Mouse (Mus musculus): ENCODE data around the gene Txlna.

The Txlna gene

DNA sequence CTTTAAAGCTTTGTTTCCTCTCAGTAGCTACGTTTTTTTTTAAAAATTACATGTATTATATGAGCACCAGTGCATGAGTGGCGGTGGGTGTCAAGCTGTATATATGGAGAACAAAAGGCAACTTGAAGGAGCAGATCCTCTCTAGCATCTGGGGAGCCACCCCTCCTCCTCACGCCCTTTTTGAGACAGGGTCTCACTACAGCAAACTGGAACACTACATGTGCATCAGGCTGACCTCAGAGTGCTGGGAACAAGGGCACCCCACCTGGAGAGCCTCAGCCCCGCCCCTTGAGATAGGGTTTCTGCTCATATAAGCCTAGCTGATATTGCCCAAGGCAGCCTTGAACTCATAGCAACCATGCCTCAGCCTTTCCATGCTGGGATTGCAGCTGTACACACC, 15.4 kb downstream of the Txlna start:
- in situ Hi-C loops (cut with MboI, MseI): no loop called here

DNA sequence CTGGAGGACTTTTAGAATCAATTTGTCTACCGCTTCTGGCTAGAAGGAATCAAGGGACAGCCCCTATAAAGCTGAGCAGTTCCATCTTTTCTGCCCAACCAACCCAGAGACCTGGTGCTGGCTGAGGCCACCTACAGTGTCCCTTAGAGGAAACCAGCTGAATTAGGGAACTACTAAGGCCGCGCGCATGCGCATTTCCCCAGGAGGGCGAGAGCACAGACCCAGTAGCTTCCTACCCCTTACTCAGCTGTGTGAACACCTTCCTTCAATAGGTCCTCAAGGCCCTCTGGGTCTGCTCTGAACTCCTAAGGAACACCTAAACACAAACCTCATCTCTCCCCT, 15.9 kb downstream of the Txlna start:
- in situ Hi-C loops (cut with MboI, MseI): no loop called here

DNA sequence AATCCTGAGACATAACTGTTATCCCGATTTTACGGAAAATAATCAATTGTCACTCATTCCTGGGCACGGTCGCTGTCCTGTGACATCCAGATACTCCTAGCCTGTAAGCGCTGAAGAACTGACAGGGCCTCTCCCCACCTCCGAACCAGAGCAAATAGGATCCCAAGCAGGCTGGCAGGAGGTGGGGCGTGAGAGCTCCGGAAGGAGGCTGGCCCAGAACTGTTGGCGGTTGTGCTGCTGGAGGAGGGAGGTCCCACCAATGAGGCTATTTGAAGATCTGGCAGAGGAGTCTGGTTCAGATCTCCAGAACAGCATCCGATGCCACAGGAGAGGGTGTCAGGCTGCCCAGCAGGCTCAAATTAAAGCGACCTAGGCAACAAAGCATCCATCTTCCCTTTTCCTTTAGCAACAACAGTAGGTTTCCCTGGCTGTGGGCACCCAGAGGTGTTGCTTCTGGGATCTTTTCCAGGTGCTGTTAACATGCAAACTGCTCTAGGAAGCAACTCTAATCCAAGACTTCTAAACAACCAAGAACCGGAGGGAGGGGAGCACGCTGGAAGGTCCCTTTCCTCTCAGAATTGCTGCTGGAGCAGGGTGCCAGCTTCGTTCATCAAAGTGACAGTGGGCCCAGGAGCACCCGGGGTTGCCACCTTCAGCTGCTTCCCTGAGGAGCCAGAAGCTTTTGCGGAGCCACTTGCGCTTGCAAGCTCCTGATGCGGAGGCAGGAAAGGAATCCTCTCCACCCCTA, 16.4 kb downstream of the Txlna start:
- in situ Hi-C loops (cut with MboI, MseI): loop anchor here (5.0 kb wide), 1 partner anchor 67 kb away; no protein-coding TSS in a partner anchor

DNA sequence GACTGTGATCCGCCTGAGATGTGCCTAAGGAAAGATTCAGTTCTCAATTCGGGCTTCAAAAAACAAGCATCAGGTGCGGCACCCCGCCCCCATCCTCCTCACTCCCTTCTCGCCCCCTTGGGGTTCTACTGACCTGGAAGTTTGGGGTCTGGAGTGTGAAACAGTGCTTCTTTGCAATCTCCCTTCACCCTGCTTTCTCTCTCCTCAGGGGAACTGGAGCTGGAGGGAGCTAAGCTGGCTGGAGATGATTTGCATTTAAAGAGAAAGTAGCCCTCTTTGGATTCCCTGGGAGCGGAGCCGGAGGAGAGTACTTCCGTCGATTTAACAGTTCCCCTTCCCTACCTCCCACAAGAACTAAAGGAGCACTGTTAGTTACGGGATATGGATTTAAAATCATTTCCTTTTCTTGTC, 17.2 kb downstream of the Txlna start, which contains the start of gene Ccdc28b:
Gene Ccdc28b (minus strand): TSS at position 267 of the 411 bp plus-strand sequence.
- in situ Hi-C loops (cut with MboI, MseI): loop anchor here (5.0 kb wide), 1 partner anchor 66 kb away; no protein-coding TSS in a partner anchor

DNA sequence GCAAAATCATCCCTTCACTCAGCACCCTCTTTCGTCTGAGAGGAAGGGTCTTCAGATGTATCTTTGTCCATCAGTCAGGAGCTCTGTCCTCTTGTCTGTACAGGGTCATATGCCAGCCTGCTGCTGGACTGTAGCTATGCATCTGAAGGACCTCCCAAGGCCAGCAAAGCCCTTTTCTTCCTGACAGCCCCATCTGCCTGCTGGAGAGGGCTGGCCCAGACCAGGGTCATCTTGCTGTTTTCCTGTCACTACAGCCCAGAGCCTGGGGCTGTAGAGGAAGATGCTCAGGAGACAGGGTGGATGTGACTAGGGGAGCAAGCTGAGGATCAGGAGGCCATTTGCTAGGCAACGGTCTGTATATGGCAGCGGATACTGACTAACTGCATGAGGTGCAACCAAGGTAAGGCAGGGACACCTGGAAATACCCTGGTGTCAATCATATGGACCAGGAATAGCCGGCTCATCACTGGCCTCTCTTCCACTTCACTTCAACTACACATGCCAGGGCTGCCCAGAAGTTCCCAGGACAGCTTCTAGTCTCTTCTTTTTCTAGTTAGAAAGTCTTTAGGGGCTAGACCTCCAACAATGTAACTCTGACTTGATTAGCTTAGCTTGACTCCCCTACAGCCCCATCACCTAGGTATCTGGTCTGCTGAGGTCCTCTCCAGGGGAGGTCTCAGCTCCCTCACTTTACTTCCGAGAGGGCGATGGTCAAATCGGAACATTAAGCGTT, 17.9 kb downstream of the Txlna start:
- in situ Hi-C loops (cut with MboI, MseI): loop anchor here (5.0 kb wide), 1 partner anchor 66 kb away; no protein-coding TSS in a partner anchor

DNA sequence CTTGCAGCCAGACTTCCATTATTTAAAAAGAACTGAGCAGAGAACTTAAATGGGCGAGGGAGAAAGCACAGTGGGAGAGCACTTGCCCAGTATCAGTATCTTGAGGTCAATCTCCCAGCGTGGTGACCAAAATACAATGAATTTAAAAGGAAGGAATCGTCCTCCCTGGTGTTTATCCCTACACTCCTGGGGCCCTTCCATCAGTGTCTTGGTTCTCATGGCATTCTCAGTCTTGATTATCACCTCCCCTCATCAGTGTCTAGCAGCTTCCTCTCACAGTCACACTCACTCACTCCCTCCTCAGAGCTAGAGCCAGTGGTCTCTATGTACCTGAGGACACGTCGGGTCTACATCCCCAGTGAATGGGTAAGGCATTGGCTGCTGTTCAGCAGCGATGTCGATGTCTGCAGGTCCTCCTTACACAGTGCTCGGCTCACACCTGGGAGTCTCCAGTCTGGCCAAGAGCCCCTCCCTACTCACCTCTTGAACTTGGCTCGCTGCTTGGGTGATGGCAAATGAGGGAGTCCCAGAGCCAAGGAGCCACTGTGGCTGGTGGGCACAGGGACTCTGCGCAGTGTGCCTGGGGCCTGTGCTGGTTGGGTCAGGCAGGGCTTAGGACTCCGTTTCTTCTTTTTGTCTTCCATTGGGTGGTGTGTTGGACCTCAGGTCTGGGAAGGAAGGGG, 18.6 kb downstream of the Txlna start:
- in situ Hi-C loops (cut with MboI, MseI): loop anchor here (5.0 kb wide), 1 partner anchor 65 kb away; no protein-coding TSS in a partner anchor

DNA sequence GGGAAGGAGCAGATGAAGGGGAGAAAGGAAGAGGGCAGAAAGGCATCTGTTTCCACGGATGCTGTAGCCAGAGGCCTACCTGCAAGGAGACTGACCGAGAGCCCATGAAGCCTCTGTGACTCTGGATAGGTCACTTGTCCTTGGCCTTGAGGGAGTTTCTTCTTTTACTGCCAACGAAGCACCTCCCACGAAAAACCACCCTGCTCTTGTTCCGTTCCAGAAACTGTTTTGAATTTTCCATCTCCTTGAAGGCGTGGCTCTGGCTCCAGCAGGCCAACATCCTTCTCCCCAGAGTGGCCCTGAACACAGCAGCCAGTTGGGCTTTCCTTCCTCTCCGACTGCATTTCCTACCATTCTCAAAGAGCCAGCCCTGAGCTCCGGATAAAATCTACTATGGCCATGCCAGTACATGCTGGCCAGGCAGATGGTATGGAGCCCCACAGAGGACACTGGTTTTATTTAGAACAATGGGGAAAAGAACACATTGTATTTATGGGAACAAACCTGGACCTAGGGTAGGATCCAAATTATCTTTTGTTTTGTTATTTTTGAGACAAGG, 19.5 kb downstream of the Txlna start:
- in situ Hi-C loops (cut with MboI, MseI): loop anchor here (5.0 kb wide), 1 partner anchor 64 kb away; no protein-coding TSS in a partner anchor

DNA sequence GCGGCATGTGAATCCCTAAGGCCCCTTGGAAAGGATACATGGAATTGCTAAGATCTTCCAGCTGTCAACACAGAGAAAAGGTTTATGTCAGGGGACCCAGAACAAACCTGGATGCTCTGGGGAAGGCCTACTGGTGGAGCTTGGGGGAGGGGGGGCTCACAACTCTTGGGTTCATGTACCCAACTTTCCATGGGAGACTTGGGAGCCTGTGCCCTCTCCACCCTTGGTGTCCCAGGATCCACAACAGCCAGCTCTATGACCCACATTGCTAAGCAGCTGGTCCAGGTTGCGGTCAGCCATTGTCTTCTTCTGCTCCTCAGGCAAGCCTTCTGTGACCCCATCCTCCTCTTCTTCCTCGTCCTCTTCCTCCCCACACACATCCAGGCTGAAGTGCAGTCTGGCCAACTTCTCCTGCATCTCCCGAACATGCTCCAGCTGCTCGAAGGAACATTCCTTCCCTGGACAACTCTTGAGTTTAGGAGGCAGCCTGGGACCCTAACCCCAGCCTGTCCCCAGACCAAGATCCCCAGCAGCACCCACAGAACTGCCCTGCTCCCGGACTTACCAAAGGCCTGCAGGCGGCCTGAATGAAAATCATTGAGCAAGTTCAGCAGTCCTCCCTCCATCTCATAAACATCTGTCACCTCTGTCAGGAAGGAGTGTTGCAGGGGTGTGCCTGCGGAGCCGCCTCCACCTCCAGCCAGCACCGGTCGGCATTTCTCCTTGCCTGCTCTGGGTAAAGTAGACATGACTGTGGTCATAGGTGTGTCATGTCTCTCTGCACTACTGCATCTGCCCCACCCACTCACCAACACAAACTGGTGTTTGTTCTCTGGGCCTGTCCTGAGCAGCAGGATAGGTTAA, 20.2 kb downstream of the Txlna start:
- in situ Hi-C loops (cut with MboI, MseI): loop anchor here (5.0 kb wide), 1 partner anchor 63 kb away; no protein-coding TSS in a partner anchor

DNA sequence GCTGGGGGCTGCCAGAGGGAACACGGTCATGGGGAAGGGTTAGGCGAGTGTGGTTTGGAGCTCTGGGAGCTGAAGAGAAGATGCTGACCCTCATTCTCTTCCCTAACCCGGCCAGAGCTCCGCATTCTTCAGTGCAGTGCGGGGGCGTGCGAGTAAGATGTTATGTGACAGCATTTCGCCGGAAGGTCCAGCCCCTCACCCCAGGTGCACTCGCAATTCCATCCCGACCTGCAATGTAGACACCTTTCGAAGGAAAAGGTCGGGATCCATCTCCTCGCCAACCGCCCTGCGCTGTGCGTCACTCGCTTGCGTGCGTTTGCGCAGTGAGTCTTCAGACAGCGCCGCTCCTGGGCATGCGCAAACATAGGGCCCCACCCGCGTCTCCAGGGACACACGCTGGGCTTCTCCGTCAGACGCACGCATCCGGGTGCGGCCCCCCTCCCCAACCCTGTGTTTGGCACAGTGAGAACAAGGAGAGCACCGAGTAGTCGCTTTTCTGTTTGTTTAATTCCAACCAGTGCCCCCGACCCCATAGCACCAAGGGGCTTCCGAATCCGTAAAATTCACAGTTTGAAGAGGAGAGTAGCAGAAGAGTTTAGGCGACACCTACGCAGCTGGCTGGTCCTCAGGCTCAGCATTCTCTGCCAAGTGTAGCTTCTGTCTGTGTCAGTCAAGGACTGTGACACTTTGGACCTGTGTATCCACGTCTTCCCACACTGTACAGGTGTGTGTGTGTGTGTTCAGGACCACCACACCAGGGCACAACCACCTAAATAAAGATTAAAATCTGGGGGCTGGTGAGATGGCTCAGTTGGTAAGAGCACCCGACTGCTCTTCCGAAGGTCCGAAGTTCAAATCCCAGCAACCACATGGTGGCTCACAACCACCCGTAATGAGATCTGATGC, 21.8 kb downstream of the Txlna start, which contains the start of gene Iqcc:
Gene Iqcc (minus strand): TSS at position 314 of the 906 bp plus-strand sequence.
- in situ Hi-C loops (cut with MboI, MseI): no loop called here

DNA sequence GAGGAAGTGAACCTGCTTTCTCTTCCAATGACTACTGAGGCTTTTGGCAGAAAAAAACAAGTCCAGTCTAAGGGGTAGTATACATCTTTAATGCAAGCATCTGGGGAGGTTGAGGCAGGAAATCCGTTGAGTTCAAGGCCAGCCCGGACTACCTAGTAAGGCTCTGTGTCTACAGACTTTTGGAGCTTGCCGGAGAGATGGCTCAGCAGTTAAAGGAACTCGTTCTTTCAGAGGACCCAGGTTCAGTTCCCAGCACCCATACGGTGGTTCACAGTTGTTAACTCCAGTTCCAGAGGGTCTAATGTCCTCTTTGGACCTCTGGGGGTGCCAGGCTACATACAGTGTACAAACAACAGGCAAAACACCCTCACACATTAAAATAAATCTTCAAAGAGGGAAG, 22.8 kb downstream of the Txlna start:
- in situ Hi-C loops (cut with MboI, MseI): no loop called here

DNA sequence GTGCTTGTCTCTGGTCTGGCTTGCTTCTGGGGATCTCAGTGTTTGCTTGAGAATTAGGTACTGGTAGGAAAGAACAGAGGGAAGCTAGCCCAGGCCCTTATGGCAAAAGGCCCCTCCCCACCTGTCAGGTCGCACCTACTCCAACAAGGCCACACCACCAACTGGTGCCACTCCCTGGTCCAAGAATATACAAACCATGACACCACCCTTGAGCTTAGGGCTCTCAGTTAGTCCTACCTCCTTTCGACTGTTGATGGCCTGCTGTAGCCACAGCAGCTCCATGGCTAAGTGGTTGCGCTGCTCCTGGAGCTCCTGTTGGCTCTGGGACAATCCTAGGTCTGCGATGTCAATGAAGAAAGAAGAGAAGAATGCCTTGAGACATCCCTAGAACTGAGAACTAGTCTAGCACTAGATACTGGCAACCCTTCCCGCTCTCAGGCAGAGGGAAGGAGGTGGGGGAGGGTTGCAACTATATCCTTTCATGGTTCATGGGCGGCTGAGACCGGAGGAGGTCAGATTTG, 23.7 kb downstream of the Txlna start:
- in situ Hi-C loops (cut with MboI, MseI): no loop called here

DNA sequence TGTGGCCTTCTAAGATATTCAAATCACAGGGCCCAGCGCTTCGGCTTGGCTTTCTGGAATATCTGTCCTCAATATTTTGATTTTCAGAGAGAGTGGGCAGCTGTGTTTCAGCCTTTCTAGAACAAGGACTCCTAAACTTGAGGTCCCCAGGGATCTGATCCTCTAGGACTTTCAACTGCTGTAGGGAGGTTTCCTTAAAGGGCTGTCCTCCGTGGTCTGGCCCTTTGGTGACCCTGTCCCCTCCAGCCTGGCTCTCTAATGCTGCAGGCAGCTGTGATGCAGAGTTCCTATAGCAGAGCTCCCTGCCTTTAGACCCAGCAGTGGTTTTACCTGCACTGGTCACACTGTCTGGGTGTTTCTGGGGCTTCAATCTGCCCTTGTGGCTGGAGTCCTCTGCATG, 24.2 kb downstream of the Txlna start:
- in situ Hi-C loops (cut with MboI, MseI): no loop called here

DNA sequence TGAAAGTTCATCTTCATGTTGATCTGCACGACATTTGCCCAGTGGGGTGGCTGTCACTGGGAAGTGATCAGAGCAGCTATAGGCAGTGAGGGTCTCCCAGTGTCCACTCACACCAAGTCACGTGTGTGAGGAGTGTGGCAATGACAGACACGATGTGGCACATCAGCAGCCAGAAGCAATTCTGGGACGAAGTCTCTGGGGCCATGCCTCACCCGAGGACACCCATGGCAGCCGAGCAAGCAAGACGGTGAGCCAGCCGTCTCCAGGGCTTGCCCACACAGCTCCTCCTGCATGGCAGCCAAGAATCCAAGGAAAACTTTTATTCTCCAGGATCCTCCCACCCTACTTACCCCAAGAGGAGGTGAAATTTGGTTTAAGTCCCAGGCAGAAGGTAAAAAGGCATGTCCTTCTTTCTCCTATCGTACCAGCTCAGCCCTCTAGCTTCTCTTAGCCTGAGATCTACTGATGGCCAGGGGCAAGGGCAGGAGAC, 25.0 kb downstream of the Txlna start:
- in situ Hi-C loops (cut with MboI, MseI): no loop called here

DNA sequence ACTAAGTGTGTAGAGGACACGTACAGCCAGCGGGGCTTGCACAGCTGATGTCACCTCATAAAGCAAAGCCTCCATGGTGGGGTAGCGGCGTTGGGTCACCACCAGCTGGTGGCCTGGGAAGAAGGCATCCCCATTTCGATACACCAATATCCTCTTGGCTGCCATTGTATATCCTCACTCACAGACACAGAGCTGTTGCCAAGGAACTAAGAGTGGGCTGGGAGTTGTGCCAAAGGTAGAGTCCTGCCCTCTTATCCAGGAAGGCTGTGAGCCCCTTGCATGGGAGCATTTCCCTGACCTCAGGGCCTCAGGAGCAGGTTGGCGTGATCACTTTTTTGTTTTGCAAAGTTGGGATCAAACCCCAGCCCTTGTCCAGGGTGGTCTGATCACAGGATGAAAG, 26.8 kb downstream of the Txlna start, which contains the start of gene Dcdc2b:
Gene Dcdc2b (minus strand): TSS at position 165 of the 400 bp plus-strand sequence.
- in situ Hi-C loops (cut with MboI, MseI): no loop called here

DNA sequence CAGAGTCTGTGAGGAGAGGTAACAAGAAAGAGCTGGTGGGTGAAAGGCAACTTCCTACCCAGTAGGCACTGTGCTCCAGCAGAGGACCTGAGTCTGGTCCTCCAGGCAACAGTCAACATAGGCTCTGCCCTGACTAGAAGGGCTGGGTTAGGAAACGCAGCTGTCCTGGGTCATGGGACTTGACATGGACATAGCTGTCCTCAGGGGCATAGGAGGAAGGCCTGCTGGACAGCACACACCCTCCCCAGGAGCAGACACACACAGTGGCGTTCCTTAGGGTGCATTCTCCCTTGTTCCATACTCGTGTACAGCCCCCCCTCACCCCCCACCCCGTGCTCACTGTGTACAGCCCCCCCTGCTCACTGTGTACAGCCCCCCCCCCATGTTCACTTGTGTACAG, 30.4 kb downstream of the Txlna start:
- in situ Hi-C loops (cut with MboI, MseI): no loop called here

DNA sequence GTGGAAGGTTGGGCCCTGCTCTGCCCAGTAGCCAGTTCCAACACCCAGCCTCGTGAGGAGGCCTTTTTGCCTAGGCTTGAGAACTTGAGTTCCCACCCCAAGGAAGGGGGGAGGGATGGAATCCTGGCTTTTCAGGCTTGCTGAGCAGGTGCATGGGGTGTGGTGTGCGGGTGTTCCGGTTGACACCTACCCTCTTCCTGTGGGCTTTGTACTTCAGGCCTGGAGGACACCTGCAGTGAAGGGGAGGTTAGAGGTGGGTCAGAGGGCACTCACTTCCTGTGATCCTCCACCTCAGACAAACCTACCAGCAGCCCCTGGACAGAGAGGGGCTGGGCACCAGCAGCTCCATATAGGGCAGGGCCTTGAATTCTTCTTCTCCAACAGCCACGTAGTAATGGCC, 30.8 kb downstream of the Txlna start:
- in situ Hi-C loops (cut with MboI, MseI): no loop called here

DNA sequence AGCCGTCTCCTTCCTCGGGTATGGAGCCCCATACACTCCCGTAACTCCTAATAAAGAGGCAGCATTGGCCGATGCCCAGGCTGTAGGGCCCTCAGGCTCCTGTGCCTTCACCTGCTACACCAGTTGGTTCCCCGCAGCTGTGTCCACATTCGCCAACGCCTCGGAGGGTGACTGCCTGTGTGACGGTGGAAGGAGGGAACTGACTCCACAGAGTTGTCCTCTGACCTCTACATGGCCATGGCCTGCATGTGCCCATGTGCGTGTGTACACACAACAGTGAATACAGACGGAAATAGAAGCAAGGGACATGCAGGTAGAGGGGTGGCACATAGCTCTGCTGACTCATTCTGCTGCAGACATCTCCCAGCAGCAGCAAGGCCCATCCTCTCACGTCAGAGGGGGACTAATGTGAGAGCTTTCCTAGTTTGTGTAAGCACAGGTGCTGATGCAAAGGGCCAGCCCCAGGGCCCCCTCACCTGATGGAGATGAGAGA, 31.7 kb downstream of the Txlna start:
- in situ Hi-C loops (cut with MboI, MseI): no loop called here

DNA sequence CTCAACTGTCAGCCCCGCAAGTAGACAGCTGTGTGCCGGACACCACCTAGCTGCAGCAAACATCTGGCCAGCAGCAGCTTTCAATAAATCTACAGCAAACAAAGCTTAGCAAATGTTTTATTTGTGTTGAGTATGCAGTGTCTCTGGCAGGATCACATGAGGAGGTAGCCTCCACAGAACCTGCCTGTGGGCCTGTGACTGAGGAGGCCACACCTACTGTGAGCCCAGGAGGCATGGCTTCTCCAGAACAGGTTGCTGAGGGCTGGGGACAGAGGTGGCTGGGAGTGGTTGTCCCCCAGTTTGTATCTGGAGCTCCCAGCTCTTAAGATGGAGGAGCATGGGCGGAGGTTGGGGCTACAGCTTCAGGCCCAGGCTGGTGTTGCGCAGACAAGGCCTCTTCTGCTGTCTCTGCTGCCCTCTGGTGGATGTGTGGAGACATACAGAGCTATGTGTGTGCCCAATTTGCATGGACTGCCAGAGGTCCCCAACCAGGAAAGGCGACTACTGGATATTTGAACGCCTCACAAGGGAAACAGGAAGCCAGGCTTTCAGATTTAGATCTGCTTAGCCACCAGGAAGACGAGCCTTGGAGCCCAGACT, 32.3 kb downstream of the Txlna start:
- in situ Hi-C loops (cut with MboI, MseI): no loop called here
